Mouse (Mus musculus): Measurements from ENCODE around the gene Myo1e. TPM values are rescaled to one million over a fixed set of nuclear protein-coding genes. Genes with fewer than 3 reads are reported as not detected.
A peak's percentile ranks its signal among the peaks of the same experiment; 100 is the strongest.

The Myo1e gene
- polyA plus RNA-seq, 1 experiment from 2014 or later, result 15.7 TPM

DNA sequence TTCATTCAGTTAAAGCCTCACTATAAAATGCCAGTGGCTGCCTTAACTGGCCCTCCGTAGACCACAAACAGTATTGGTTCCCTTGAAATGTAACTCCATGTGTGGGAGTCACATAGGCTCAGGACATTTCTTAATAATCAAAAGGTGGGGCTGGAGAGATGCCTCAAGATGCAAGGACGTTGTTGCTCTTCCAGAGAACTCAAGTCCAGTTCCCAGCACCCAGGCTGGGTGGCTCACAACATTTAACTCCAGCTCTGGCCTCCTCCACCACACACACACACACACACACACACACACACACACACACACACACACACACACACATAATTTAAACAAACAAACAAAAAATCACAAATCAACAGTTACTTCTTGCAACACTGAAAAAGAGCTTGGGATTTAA is 36.6 kb downstream of the Myo1e start:
- WGBS, result 50% methylated on average over 2 of the region's 2 CpGs
- DNase-seq (ENCODE audit: low spot score), result no peak
- ATAC-seq (ENCODE audit: low FRiP score, low TSS enrichment), result no peak
- H3K9me3 ChIP-seq (ENCODE audit: control insufficient read depth, low read length), result no peaks in the 10 kb centered on the region
- no peak overlapping the region for H3K4me3 ChIP-seq (ENCODE audit: low read depth, low read length)
- H3K4me1 ChIP-seq (replicated peaks; ENCODE audit: control insufficient read depth, insufficient read depth), result peaks cover 24% of the 10 kb centered on the region
- no peak overlapping the region for H3K9ac ChIP-seq (ENCODE audit: low read length)
- H3K27me3 ChIP-seq (ENCODE audit: control insufficient read depth, insufficient read depth, low read length), result no peaks in the 10 kb centered on the region
- H3K4me2 ChIP-seq (replicated peaks; ENCODE audit: low read depth), result no peak overlapping the region; the same call in 1 of the 2 replicates
- H3K27ac ChIP-seq (replicated peaks), result peak overlapping the region; percentile 86
- no peak for TF ChIP-seq EP300 (optimal IDR thresholded peaks at IDR 0.05)
- H3K36me3 ChIP-seq (ENCODE audit: control insufficient read depth, insufficient read depth, low read length), result no peaks in the 10 kb centered on the region

DNA sequence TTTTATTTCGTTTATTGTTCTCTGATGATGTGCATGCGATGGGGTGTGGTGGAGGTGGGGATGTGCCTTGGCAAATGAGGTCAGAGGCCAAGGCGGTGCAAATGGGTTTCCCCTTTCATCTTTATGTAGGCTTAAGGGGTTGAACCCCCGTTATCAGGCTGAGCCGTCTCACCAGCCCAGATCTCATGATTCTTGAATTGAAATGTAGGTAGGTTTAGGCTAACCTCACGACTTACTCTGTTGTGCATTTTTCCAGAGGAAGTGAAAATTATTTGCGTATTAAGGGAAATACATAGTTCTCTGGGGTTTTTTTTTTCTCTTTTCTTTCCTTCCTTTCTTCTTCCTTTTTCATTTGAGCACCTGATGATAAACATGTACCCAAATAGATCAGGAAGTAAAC is 37.0 kb downstream of the Myo1e start:
- H3K9ac ChIP-seq (ENCODE audit: low read length), result no peak overlapping the region
- no peak overlapping the region for H3K4me3 ChIP-seq (ENCODE audit: low read depth, low read length)
- 64% methylated on average over 7 of the region's 7 CpGs for WGBS
- DNase-seq (ENCODE audit: low spot score) (no peak), ATAC-seq (ENCODE audit: low FRiP score, low TSS enrichment) (no peak)
- no peak overlapping the region for H3K4me2 ChIP-seq (replicated peaks; ENCODE audit: low read depth)
- no peaks in the 10 kb centered on the region for H3K27me3 ChIP-seq (ENCODE audit: control insufficient read depth, insufficient read depth, low read length)
- no peaks in the 10 kb centered on the region for H3K36me3 ChIP-seq (ENCODE audit: control insufficient read depth, insufficient read depth, low read length)
- peaks cover 23% of the 10 kb centered on the region for H3K4me1 ChIP-seq (replicated peaks; ENCODE audit: control insufficient read depth, insufficient read depth)
- TF ChIP-seq EP300 (optimal IDR thresholded peaks at IDR 0.05) (no peak), CTCF (IDR thresholded peaks at IDR 0.05; ENCODE audit: low read depth) (no peak)
- no peaks in the 10 kb centered on the region for H3K9me3 ChIP-seq (ENCODE audit: control insufficient read depth, low read length)
- no peak overlapping the region for H3K27ac ChIP-seq (replicated peaks)

DNA sequence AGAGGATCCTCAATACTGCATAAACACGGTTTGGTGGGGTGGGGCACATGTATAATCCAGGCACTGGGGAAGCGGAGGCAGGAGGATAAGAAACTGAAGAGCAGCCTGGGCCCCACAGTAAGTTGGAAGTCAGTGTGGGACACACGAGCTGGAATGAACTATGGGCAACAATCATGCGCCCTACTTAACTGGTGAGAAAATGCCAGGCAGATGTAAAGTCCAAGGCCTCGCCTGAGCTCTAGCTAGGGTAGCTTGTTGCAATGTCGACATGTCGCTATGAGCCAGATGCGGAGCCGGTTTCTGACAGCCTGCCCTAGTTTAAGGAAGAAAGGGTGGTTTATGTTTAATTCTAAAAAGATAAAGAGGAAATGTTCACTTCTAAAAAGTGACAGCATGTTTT is 37.9 kb downstream of the Myo1e start:
- Histone ChIP-seq H3K4me1 (replicated peaks; ENCODE audit: control insufficient read depth, insufficient read depth) (peaks cover 23% of the 10 kb centered on the region), H3K27ac (replicated peaks) (peak overlapping the region; percentile 30; the same call in 1 of the 2 replicates), H3K9me3 (ENCODE audit: control insufficient read depth, low read length) (no peaks in the 10 kb centered on the region), H3K9ac (ENCODE audit: low read length) (no peak overlapping the region), H3K4me2 (replicated peaks; ENCODE audit: low read depth) (no peak overlapping the region), H3K4me3 (ENCODE audit: low read depth, low read length) (no peak overlapping the region), H3K27me3 (ENCODE audit: control insufficient read depth, insufficient read depth, low read length) (no peaks in the 10 kb centered on the region), H3K36me3 (ENCODE audit: control insufficient read depth, insufficient read depth, low read length) (no peaks in the 10 kb centered on the region)
- DNase-seq (ENCODE audit: low spot score), result no peak
- 81% methylated on average over 9 of the region's 9 CpGs for WGBS
- TF ChIP-seq CTCF (IDR thresholded peaks at IDR 0.05; ENCODE audit: low read depth) (no peak), EP300 (optimal IDR thresholded peaks at IDR 0.05) (no peak)
- no peak for ATAC-seq (ENCODE audit: low FRiP score, low TSS enrichment)

DNA sequence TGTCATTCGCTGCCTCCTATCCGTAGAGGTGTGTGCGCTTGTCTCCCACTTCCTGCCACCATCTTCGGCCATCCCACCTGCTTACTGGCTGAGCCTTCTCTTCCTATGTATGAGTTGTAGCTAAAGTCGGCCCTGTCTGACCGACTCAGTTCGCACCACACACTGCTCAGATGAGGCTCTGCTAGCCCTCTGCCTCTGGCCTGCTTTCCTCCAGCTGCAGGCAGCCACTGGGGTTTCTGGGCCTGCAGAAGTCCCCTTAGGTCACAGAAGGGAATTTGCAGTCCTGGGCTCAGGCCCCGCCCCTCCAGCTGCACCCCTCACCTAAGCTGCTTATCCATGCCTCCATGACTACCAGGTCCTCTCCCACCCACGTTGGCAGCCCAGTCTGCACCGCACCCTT is 39.3 kb downstream of the Myo1e start:
- WGBS, result 65% methylated on average over 10 of the region's 10 CpGs
- Histone ChIP-seq H3K4me1 (replicated peaks; ENCODE audit: control insufficient read depth, insufficient read depth) (peaks cover 19% of the 10 kb centered on the region), H3K9me3 (ENCODE audit: control insufficient read depth, low read length) (no peaks in the 10 kb centered on the region), H3K4me3 (ENCODE audit: low read depth, low read length) (no peak overlapping the region), H3K27ac (replicated peaks) (no peak overlapping the region), H3K9ac (ENCODE audit: low read length) (no peak overlapping the region), H3K36me3 (ENCODE audit: control insufficient read depth, insufficient read depth, low read length) (no peaks in the 10 kb centered on the region), H3K4me2 (replicated peaks; ENCODE audit: low read depth) (no peak overlapping the region), H3K27me3 (ENCODE audit: control insufficient read depth, insufficient read depth, low read length) (no peaks in the 10 kb centered on the region)
- TF ChIP-seq CTCF (IDR thresholded peaks at IDR 0.05; ENCODE audit: low read depth), result no peak
- no peak for TF ChIP-seq EP300 (optimal IDR thresholded peaks at IDR 0.05)
- ATAC-seq (ENCODE audit: low FRiP score, low TSS enrichment), result no peak
- DNase-seq (ENCODE audit: low spot score), result no peak

DNA sequence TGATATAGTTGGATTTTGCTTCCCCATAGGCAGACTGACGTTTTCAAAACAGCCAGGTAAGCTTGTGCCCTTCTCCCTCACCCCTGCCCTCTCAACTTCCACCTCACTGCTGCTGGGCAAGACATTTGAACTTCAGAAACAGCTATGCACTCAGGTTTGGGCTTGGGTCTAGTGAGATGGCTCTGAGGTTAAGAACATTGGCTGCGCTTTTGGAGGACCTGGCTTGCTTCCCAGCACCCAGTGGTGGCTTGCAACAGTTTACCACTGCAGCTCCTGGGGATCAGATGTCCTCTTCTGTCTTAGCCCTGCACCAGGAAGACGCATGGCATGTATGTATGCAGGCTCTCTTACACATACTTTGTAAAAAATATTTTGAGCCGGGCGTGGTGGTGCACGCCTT is 40.9 kb downstream of the Myo1e start:
- H3K9me3 ChIP-seq (ENCODE audit: control insufficient read depth, low read length), result no peaks in the 10 kb centered on the region
- WGBS, result 91% methylated on average over 6 of the region's 6 CpGs
- H3K4me2 ChIP-seq (replicated peaks; ENCODE audit: low read depth), result no peak overlapping the region
- TF ChIP-seq CTCF (IDR thresholded peaks at IDR 0.05; ENCODE audit: low read depth), result no peak
- no peak for TF ChIP-seq EP300 (optimal IDR thresholded peaks at IDR 0.05)
- H3K4me3 ChIP-seq (ENCODE audit: low read depth, low read length), result no peak overlapping the region
- H3K27ac ChIP-seq (replicated peaks), result no peak overlapping the region
- no peaks in the 10 kb centered on the region for H3K27me3 ChIP-seq (ENCODE audit: control insufficient read depth, insufficient read depth, low read length)
- H3K9ac ChIP-seq (ENCODE audit: low read length), result no peak overlapping the region
- DNase-seq (ENCODE audit: low spot score) (no peak), ATAC-seq (ENCODE audit: low FRiP score, low TSS enrichment) (no peak)
- H3K4me1 ChIP-seq (replicated peaks; ENCODE audit: control insufficient read depth, insufficient read depth), result peaks cover 6% of the 10 kb centered on the region; the same call in 1 of the 2 replicates
- H3K36me3 ChIP-seq (ENCODE audit: control insufficient read depth, insufficient read depth, low read length), result no peaks in the 10 kb centered on the region

DNA sequence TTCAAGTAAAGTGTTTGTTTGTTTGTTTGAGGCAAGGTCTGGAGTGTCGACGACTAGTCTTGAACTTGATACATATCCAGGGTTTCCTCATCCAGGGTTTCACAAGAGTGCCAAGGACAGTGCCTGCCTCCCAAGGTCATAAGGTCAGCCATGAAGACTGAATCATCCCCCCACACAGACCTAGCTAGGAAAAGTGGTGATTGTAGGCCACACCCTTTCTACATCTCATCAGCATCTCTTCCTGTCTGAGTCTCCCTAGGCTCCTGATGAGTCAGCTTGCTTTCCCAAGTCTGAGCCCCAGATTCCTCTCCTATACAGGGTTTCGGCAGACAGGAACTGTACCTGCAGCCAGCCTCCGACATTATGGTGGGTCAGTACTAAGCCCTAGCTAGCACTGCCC is 41.7 kb downstream of the Myo1e start:
- no peak for DNase-seq (ENCODE audit: low spot score)
- H3K9me3 ChIP-seq (ENCODE audit: control insufficient read depth, low read length), result no peaks in the 10 kb centered on the region
- no peak overlapping the region for H3K9ac ChIP-seq (ENCODE audit: low read length)
- no peaks in the 10 kb centered on the region for H3K36me3 ChIP-seq (ENCODE audit: control insufficient read depth, insufficient read depth, low read length)
- ATAC-seq (ENCODE audit: low FRiP score, low TSS enrichment), result no peak; the same call in 1 of the 2 replicates
- H3K4me1 ChIP-seq (replicated peaks; ENCODE audit: control insufficient read depth, insufficient read depth), result 0 out of 2 replicates have a peak, but pooled peaks cover 2% of the 10 kb centered on the region
- H3K27me3 ChIP-seq (ENCODE audit: control insufficient read depth, insufficient read depth, low read length), result no peaks in the 10 kb centered on the region
- H3K4me2 ChIP-seq (replicated peaks; ENCODE audit: low read depth), result no peak overlapping the region
- 65% methylated on average over 4 of the region's 4 CpGs for WGBS
- no peak overlapping the region for H3K4me3 ChIP-seq (ENCODE audit: low read depth, low read length)
- no peak for TF ChIP-seq EP300 (optimal IDR thresholded peaks at IDR 0.05)
- TF ChIP-seq CTCF (IDR thresholded peaks at IDR 0.05; ENCODE audit: low read depth), result no peak
- H3K27ac ChIP-seq (replicated peaks), result no peak overlapping the region

Data from stomach, postnatal 0 days (tissue).